Mouse (Mus musculus) skeletal muscle tissue, postnatal 0 days (tissue): ENCODE data around the gene Arrdc5. TPM values are rescaled to one million over a fixed set of nuclear protein-coding genes. Genes with fewer than 3 reads are reported as not detected.

Experiments used
- polyA plus RNA-seq: library from polyadenylated mRNA; unstranded; fragments of >200 nt; fragmentation: Nextera tagmentation; extraction: Ambion mirVana; gene quantifications from 2 replicates; pipeline ENCODE4 v1.2.1, GENCODE M21; 2015

Gene Arrdc5
- 0.14 TPM in 1 of 2 replicates, not detected in the other for polyA plus RNA-seq

GRCm38 (mm10) chr17:56300186-56300585, at the start of gene Arrdc5:
Arrdc5 (minus strand) TSS chr17:56300286.

GRCm38 (mm10) chr17:56325450-56326152, 25.5 kb upstream of the Arrdc5 start, which contains the start of gene Kdm4b:
Kdm4b (plus strand) TSS chr17:56326062.

GRCm38 (mm10) chr17:56303160-56303846, 3.2 kb upstream of the Arrdc5 start, which contains the start of gene Uhrf1:
Uhrf1 (plus strand) TSS chr17:56303321.

DNA sequence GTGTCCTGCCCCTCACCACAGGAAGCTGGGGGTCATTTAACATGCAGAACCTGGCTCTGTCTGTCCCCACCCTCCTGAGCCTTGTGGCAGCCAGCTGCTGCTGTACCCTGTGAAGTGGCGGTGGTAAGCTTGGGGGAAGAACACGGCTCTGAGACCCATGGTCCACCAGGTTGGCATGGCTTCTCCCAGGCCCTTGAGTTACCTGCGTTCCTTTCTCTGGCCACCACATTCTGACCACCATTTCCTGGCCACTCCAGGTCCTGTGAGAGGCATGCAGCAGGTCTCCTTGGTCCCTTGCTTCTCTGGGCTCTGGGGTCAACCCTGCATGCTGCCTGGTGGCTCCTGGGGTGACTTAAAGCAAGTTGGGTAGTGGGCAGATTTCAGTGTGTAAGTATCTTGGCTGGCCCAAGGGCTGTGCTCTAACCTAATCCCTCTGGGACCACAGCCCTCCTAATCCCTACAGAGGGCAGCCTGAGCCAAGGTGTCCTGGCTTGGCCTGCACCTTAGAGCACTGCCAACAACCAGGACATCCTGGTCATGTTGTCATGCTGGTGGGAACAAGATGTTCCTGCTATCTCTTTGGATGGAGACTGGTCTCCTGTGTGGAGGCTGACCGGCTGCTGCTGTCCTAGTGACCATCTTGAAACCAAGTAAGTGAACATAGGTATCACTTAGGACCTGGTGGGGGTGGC, 7.4 kb downstream of the Arrdc5 start, which contains the start of gene Plin3:
Gene Plin3, minus strand, starts transcription at position 343 of the 692 bp plus-strand sequence.

GRCm38 (mm10) chr17:56276643-56277566, 23.2 kb downstream of the Arrdc5 start, which contains the start of gene Ticam1:
Ticam1 (minus strand) TSS chr17:56276786.

DNA sequence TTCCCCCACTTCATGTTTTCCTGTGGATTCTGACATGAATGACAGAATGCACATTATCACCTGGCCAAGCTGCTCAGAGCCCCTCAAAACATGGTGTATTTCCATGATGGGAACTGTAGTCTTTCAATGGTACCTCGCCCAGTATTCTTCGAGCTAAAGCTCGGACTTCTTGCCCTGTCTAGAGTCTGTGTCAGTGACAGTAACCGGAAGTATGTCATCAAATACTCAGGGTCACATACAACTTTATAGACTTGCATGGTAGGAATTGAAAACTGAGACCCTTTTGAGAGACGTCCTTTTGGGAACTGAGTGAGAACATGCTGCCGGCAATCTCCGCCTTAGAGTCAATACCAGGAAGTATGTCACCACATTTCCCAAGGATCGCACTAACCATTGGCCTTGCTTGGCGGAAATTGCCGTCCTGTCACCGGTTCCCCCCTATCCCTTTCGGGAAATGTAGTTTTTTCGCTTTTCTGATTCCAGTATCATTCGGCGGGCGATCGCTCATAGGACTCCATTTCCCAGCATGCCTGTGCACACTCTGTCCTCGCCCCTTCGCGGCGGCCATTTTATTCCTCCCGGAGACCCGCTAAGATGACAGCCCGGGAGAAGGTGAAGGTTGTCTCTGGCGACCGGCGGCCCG, 43.7 kb downstream of the Arrdc5 start, which contains the start of gene Fem1a:
Gene Fem1a, plus strand, starts transcription at position 572 of the 643 bp plus-strand sequence.

Other genes with a start within 250 kb of the Arrdc5 start
- gene Ubxn6, start 225.3 kb downstream of the Arrdc5 start, polyA plus RNA-seq: 40.5 and 49.7 TPM in 2 replicates
- 55.9 and 57.9 TPM in 2 replicates for gene Hdgfl2, start 220.7 kb downstream of the Arrdc5 start, polyA plus RNA-seq
- 18.2 and 19.4 TPM in 2 replicates for gene Plin4, start 190.5 kb downstream of the Arrdc5 start, polyA plus RNA-seq
- 74.6 and 107 TPM in 2 replicates for gene Plin5, start 182.7 kb downstream of the Arrdc5 start, polyA plus RNA-seq
- 18.9 and 26.6 TPM in 2 replicates for gene Lrg1, start 178.3 kb downstream of the Arrdc5 start, polyA plus RNA-seq
- 3.8 and 5.9 TPM in 2 replicates for gene Sema6b, start 159.9 kb downstream of the Arrdc5 start, polyA plus RNA-seq
- gene Tnfaip8l1, start 137.8 kb downstream of the Arrdc5 start, polyA plus RNA-seq: 4.4 and 5.3 TPM in 2 replicates
- 48.0 and 53.9 TPM in 2 replicates for gene Mydgf, start 116.4 kb downstream of the Arrdc5 start, polyA plus RNA-seq
- 15.8 and 16.8 TPM in 2 replicates for gene Dpp9, start 81.4 kb downstream of the Arrdc5 start, polyA plus RNA-seq
- gene Fem1a, start 43.5 kb downstream of the Arrdc5 start, polyA plus RNA-seq: 62.2 and 73.4 TPM in 2 replicates
- 2.5 TPM in 2 replicates for gene Ticam1, start 23.5 kb downstream of the Arrdc5 start, polyA plus RNA-seq
- gene Plin3, start 7.4 kb downstream of the Arrdc5 start, polyA plus RNA-seq: 51.4 and 59.0 TPM in 2 replicates
- 12.9 and 16.1 TPM in 2 replicates for gene Uhrf1, start 3.0 kb upstream of the Arrdc5 start, polyA plus RNA-seq
- gene Kdm4b, start 25.8 kb upstream of the Arrdc5 start, polyA plus RNA-seq: 11.6 and 12.8 TPM in 2 replicates
- 17.7 and 21.6 TPM in 2 replicates for gene Ptprs, start 176.2 kb upstream of the Arrdc5 start, polyA plus RNA-seq
- gene Znrf4, start 212.1 kb upstream of the Arrdc5 start, polyA plus RNA-seq: not detected in 2 replicates